Mouse (Mus musculus): ENCODE measurements around the gene Slit1.

DNA sequence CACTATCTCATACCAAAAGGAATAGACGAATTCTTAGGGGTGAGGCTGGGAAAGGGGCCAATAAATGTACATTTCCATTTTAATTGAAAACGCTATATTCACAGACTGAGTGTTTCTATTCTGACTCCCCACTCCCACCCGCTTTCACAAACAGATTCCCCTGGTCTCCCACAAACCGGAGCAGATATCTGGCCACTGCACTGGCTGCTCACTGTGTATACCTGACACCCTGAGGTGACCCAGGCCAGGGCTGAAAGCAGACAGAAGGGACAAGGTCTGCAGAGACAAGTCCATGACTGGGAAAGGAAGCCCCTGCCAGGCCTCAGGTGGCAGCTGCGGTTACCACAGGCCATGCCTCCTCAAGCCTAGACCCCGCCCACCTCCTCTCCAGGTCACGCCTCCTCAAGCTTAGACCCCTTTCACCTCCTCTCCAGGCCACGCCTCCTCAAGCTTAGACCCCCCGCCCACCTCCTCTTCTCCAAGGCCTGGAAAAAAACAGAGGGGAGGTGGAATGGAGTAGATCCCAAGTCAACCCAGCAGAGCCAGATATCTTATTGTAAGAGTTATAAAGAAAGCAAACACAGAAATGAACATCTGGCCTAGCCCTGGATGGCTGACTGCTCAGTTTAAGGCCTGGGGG lies 18.5 kb downstream of the Slit1 start:
- TF ChIP-seq TAL1 (IDR thresholded peaks at IDR 0.05; ENCODE audit: low read length): no peak
- no peak for TF ChIP-seq GATA1 (IDR thresholded peaks at IDR 0.05; ENCODE audit: low read length)
